Mouse (Mus musculus) myocyte (in vitro differentiated cells): ENCODE measurements around the gene Bhlhe40.

ENCODE experiments used
- MYOG ChIP-seq, 3 experiments: IDR thresholded peaks; one replicate each; pipeline ENCODE4 v1.6.1; 2011; ENCODE audit warnings: control low read depth in 2 of 3, low read depth in 2 of 3, mild to moderate bottlenecking in 2 of 3; ENCODE audit not compliant: insufficient read length in 2 of 3, control insufficient read depth in 1 of 3, insufficient read depth in 1 of 3
- REST ChIP-seq: IDR thresholded peaks from one replicate; pipeline ENCODE4 v1.6.1; 2011; ENCODE audit warnings: mild to moderate bottlenecking, control low read depth, moderate library complexity; ENCODE audit not compliant: insufficient read depth, insufficient read length
- TCF3 ChIP-seq: IDR thresholded peaks from one replicate; pipeline ENCODE4 v1.6.1; 2011; ENCODE audit warnings: low read depth, control low read depth; ENCODE audit not compliant: insufficient read length

DNA sequence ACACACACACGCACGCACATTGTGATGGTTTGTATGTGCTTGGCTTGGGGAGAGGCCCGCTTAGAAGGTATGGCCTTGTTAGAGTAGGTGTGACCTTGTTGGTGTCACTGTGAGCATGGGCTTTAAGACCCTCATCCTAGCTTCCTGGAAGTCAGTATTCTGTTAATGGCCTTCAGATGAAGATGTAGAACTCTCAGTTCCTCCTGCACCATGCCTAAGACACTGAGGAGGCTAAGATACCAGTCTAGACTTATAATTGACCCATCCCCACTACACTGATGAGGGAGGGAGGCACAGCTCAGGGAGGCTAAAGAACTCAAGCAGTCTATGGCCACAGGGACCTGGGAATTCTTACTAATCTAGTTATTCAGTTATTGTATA lies 36.4 kb downstream of the Bhlhe40 start:
- TF ChIP-seq MYOG (IDR thresholded peaks at IDR 0.05; ENCODE audit: control insufficient read depth in 1 of 3, insufficient read depth in 1 of 3, insufficient read length in 2 of 3, low read depth in 2 of 3) (no peak), REST (no peak), TCF3 (no peak)
